Mouse (Mus musculus): ENCODE measurements at regions not wholly inside any gene's neighbourhood (a gene's known extent, or its start where the extent isn't known, plus 50 kb on each side); places are given as distances from the start of the nearest gene placed in this dataset.

DNA sequence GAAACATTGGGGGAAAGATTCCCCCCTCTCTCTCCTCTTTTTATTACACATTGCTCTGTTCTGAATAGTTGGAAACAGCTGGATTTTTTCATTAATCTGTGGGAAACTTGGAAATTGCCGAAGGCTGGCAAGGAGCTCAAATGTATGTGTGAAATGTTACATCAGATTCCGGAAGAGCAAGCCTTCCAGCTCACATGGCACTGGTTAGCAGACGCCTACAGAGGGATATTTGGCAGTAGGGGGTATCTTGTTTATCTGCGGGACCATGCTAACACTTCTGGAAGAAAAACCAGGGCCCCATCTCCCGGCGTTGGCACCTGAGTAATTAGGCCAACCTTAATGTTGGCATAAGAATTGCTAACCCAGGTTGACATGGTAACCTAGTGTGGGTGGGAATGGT, 183.0 kb downstream of the Enc1 start:
- H3K4me3 ChIP-seq (ENCODE audit: insufficient read depth, low read depth, low read length), result no peak overlapping the region
- H3K27ac ChIP-seq (replicated peaks; ENCODE audit: low read depth, low read length), result no peak overlapping the region
- H3K4me1 ChIP-seq (ENCODE audit: control insufficient read depth, insufficient read depth, insufficient read length, low read length), result no peaks in the 10 kb centered on the region

DNA sequence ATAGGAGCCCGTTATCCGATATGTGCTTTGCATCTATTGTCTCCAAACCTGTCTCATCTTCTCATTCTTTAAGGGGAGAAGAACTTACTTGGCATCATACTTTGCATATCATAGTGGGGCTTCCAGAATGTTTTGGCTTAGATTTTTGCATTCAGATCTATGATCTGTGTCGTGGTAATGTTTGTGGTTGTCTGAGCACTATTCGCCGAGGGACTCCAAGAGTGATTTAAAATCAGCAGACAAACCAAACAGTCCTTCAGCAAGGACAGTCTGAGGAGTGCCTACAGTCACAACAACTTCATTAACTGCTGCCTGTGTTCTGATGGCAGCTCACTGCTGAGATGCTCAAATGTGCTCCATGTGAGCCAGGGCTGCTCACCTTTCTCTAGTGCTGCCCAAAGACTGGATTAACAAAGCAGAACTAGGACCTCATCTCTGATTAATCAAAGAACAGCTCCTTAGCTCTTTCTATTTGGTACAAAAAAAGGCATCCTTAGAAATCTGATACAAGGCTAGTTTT, 182.5 kb downstream of the Enc1 start:
- Histone ChIP-seq H3K4me1 (ENCODE audit: control insufficient read depth, insufficient read depth, insufficient read length, low read length) (no peaks in the 10 kb centered on the region), H3K4me3 (ENCODE audit: insufficient read depth, low read depth, low read length) (no peak overlapping the region), H3K27ac (replicated peaks; ENCODE audit: low read depth, low read length) (no peak overlapping the region)

DNA sequence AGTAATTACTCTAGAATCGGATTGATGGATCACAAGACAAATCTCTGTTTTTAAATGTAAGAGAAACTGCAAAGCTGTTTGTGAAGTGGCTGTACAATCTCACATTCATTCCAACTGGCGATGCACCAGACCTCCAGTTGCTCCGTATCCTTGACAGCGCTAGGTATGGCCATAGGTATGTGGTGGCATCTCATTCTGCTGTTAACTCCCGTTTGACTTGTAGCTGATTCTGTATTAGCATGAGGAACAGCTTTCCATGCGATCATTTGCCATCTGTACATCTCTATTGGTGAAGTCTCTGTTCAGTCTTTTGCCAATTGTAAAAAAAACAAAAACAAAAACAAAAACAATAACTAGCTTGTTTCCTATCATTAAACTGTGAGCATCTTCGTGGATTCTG, 182.0 kb downstream of the Enc1 start:
- Histone ChIP-seq H3K4me1 (ENCODE audit: control insufficient read depth, insufficient read depth, insufficient read length, low read length) (no peaks in the 10 kb centered on the region), H3K4me3 (ENCODE audit: insufficient read depth, low read depth, low read length) (no peak overlapping the region), H3K27ac (replicated peaks; ENCODE audit: low read depth, low read length) (no peak overlapping the region)

DNA sequence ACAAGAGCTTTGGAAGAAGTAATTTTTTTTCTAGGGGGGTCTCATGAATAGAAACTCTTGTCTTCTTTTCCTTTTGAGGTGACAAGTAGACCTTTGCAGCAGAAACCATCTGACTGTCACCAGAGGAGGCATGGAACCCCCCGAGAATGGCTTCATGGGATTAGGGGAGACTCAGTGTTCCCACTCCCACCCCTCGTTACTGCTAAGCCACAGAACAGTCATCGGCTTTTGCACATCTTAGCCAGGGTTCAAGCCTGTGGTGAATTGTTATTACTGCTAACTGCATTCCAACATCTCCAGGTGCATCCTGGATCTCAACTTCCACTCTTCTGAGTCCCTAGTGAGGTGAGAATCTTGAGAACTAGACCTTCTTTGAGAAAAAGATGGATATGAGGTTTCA, 180.9 kb downstream of the Enc1 start:
- H3K4me3 ChIP-seq (ENCODE audit: insufficient read depth, low read depth, low read length), result no peak overlapping the region
- H3K27ac ChIP-seq (replicated peaks; ENCODE audit: low read depth, low read length), result no peak overlapping the region

DNA sequence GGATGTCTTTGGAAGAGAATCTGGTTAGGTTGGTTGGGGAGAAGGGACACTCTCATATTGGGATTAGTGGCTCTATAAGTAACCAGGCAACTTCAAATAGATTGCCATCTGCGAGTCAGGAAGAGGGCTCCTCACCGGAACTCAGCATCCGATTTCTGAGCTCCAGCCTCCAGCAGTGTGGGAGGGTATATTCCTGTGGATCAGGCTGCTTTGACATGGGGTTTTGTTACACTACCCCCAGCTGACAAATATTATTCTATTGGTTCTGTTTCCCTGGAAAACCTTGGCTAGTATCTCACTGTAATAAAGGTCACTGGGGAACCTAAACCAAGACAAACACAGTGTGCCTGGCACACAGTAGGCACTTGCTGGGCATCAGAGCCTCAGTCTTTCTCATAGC, 179.9 kb downstream of the Enc1 start:
- H3K27ac ChIP-seq (replicated peaks; ENCODE audit: low read depth, low read length), result no peak overlapping the region
- H3K4me1 ChIP-seq (ENCODE audit: control insufficient read depth, insufficient read depth, insufficient read length, low read length), result no peaks in the 10 kb centered on the region
- H3K4me3 ChIP-seq (ENCODE audit: insufficient read depth, low read depth, low read length), result no peak overlapping the region

More for the DNA sequence above, 180.9 kb downstream of the Enc1 start:
- no peaks in the 10 kb centered on the region for H3K4me1 ChIP-seq (ENCODE audit: control insufficient read depth, insufficient read depth, insufficient read length, low read length)

DNA sequence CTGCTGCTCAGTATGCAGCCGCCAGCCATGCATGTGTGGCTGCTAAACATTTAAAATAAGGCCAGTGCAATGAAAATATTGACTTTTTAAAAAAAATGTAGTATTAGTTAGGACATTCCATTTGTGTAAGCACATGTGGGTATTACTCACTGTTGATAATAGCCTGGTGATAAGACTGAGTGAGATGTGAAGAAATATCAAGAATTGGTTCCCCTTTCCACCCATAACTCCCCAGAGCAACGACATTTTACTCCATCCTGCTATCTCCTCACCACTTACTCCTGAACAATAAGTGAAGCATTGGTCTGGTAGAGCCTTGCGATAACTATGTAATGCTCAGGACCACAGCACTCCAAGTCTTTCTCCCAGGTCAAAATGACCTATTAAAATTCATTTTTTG, 178.2 kb downstream of the Enc1 start:
- H3K4me1 ChIP-seq (ENCODE audit: control insufficient read depth, insufficient read depth, insufficient read length, low read length), result no peaks in the 10 kb centered on the region
- H3K4me3 ChIP-seq (ENCODE audit: insufficient read depth, low read depth, low read length), result no peak overlapping the region
- H3K27ac ChIP-seq (replicated peaks; ENCODE audit: low read depth, low read length), result no peak overlapping the region

DNA sequence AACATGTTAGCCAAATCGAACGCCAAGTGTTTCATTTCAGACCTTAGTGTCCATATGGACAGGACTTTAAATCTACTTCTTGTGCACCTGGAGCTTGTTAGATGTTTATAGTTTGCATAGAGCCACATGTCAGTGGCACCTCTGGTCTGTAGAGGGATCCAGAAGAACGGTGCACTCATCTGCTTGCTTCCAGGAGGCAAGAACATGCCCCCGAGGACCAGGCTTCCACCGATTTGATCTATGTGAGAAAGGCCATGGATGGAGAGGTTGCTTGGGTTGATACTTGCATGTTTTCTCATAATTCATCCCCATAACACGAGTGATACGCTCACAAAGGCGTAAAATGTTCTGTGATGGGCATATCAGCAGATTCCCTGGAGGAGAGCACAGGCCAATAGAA, 177.8 kb downstream of the Enc1 start:
- Histone ChIP-seq H3K4me3 (ENCODE audit: insufficient read depth, low read depth, low read length) (no peak overlapping the region), H3K27ac (replicated peaks; ENCODE audit: low read depth, low read length) (no peak overlapping the region), H3K4me1 (ENCODE audit: control insufficient read depth, insufficient read depth, insufficient read length, low read length) (no peaks in the 10 kb centered on the region)

DNA sequence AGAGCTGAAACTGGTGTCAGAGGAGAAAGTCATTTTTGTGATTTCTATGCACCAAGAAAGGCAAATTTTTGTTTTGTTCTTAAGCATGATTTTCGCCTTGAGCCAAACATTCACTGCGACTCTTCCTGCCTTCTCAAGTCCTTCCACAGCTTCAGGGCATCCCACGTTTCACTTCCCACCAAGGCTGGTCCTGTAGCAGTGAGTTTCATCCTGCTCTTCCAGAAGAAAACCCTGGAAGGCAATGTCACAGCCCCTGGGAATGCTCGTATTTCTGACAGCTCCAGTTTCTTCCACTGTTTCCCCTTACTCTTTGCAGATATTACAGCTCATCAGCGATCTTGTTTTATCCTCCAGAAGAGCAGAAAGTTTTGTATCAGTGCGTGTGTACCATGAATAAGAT, 177.2 kb downstream of the Enc1 start:
- no peak overlapping the region for H3K4me3 ChIP-seq (ENCODE audit: insufficient read depth, low read depth, low read length)
- H3K27ac ChIP-seq (replicated peaks; ENCODE audit: low read depth, low read length), result no peak overlapping the region
- H3K4me1 ChIP-seq (ENCODE audit: control insufficient read depth, insufficient read depth, insufficient read length, low read length), result no peaks in the 10 kb centered on the region

DNA sequence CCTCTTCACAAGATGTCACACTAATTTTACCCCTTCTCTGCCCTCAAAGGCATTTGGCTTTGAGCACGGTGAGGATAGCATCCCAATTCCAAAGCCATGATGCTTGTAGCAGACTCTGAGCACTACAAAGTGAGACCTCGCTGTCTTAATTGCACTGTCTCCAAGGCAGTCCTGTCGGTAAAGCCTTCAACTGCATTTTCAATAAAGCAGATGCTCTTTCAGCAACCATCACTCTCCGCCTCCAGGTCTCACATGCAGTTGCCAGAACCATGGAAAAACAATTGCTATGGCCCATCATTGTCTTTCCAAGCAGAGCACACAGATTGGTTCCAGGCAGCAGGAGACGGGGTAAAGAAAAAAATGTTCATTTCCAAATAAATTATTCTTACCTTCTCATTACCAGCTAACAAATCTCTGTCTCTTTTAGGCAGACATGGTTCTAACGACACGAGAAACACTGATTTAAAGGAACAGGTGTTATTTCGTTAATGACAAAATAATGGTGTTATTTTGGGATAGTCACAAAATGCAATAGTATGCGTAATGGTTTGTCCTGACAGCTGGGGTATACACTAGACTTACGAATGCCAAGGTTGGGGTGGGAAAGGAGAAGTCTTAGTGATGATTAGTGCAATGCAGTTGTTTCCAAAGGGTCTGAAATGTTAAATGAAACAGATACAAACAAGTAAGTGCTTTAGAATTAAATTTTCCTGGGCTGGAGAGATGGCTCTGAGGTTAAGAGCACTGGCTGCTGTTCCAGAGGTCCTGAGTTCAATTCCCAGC, 175.2 kb downstream of the Enc1 start:
- no peak overlapping the region for H3K27ac ChIP-seq (replicated peaks; ENCODE audit: low read depth, low read length)
- no peak overlapping the region for H3K4me3 ChIP-seq (ENCODE audit: insufficient read depth, low read depth, low read length)
- H3K4me1 ChIP-seq (ENCODE audit: control insufficient read depth, insufficient read depth, insufficient read length, low read length), result no peaks in the 10 kb centered on the region

DNA sequence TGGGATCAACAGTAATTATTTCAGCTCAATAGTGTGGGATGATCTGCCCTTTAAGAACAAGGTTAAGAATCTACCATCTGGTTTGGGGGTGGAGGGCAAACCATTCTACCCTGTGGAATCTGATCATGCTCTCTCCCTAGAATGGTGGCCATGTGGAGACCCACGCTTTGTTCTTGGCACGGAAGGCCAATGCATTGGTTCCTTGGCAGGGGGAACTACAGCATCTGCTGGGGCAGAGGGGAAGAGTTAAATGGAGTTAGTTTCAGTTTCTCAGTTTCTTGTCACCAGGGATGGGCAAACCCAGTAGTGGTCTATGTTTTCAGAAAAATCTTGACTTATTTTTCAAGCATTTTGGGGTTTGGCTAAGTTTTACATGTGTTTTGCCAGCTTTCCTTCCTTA, 174.5 kb downstream of the Enc1 start:
- no peaks in the 10 kb centered on the region for H3K4me1 ChIP-seq (ENCODE audit: control insufficient read depth, insufficient read depth, insufficient read length, low read length)
- no peak overlapping the region for H3K27ac ChIP-seq (replicated peaks; ENCODE audit: low read depth, low read length)
- H3K4me3 ChIP-seq (ENCODE audit: insufficient read depth, low read depth, low read length), result no peak overlapping the region

DNA sequence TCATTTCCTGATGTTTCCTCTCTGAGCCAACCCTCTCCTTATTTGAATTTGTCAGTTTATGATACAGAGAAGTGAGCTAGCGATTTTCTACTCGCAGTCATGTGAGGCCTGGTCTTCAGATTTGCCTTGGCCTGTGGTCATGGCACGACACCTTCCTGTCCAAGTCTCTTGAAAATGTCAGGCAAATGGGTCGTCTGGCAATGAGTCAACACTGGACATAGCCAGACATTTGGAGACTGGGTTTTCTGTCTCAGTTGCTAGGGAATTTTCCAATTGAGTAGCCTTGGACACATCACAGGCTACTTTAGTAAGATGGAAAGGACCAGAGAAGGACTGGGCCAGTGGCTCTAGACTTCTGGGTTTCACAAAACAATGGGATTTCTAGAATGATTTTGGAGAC, 171.2 kb downstream of the Enc1 start:
- no peaks in the 10 kb centered on the region for H3K4me1 ChIP-seq (ENCODE audit: control insufficient read depth, insufficient read depth, insufficient read length, low read length)
- no peak overlapping the region for H3K4me3 ChIP-seq (ENCODE audit: insufficient read depth, low read depth, low read length)
- no peak overlapping the region for H3K27ac ChIP-seq (replicated peaks; ENCODE audit: low read depth, low read length)

DNA sequence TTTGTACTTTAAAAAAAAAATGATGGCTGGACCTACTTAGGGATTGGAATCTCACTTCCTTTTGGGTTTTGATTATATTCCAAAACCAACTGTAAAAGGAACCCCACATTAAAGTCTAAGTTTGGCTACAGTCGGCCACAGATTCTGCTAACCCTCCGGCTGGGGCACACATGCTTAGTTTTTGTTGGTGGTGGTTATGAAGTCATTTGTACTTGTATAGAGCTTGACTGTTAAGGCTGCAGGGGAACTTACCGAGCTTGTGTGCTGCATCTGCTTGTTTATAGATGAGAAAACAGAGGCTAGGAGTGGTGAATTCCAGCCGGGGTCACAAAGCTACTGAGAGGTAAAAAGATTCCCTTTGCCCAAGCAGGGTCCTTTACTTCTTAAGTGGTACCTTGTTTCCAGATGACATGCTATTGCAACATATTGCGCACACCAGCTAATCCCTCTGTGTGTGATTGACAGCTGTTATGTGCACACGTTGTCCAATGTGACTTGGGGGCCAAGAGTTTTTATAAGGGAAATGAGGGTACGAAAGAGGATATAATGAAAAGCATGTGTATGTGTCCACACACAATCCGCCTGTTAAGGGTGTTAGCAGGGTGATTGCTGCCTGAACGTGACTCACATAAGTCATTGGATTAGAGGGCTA, 169.8 kb downstream of the Enc1 start:
- H3K4me1 ChIP-seq (ENCODE audit: control insufficient read depth, insufficient read depth, insufficient read length, low read length), result no peaks in the 10 kb centered on the region
- H3K4me3 ChIP-seq (ENCODE audit: insufficient read depth, low read depth, low read length), result no peak overlapping the region
- H3K27ac ChIP-seq (replicated peaks; ENCODE audit: low read depth, low read length), result no peak overlapping the region

DNA sequence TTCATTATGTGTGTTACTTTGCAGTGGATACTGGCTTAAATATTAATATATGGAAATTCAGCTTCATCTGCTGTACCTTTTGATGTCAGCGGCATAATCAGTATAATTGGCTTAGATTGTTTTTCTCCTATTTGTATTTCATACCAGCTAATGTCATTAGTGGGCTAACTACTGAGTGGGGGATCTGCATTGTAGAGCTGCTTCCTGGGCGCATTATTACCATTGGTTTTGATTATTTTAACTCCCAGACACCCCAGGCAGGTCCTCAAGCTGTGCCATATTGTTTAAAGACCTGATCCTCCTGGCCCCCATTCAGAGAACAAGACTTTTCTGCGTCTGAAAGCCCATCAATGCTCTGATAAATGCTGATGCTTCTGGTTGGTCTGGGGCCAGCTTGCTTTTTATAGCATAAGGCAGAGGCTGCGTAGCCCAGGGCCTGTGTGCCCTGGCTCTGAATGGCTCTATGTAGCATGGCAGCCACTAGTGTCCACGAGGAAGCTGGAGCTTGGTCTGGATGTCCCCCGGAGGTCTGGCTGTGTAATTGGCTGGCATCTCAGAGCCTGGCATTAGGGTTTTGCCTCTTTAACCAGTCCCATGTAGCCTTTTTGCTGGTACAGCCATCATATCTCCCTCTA, 169.1 kb downstream of the Enc1 start:
- Histone ChIP-seq H3K4me1 (ENCODE audit: control insufficient read depth, insufficient read depth, insufficient read length, low read length) (no peaks in the 10 kb centered on the region), H3K4me3 (ENCODE audit: insufficient read depth, low read depth, low read length) (no peak overlapping the region), H3K27ac (replicated peaks; ENCODE audit: low read depth, low read length) (no peak overlapping the region)

DNA sequence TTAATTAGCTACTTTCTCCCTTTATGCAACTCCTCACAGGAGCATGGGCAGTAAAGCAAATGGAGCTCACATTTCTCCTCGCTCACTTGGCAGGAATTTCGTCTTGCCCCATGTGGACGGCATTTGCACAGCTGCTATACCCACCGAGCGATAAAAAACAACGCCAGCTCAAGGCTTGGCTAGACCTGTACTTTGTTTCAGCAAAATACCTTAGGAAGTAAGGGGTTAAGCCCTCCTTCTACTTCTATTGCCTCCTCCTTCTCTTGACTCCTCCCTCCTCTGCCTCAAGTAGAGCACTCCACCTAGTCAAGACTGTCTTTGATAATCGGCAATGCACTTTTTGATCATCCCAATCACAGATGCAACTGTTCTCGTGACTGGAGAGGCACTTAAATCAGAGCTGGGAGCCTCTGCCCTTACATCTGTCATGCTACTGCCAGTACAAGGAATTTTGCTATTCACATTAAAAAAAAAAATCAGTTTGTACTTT, 168.4 kb downstream of the Enc1 start:
- Histone ChIP-seq H3K4me3 (ENCODE audit: insufficient read depth, low read depth, low read length) (no peak overlapping the region), H3K27ac (replicated peaks; ENCODE audit: low read depth, low read length) (no peak overlapping the region), H3K4me1 (ENCODE audit: control insufficient read depth, insufficient read depth, insufficient read length, low read length) (no peaks in the 10 kb centered on the region)

DNA sequence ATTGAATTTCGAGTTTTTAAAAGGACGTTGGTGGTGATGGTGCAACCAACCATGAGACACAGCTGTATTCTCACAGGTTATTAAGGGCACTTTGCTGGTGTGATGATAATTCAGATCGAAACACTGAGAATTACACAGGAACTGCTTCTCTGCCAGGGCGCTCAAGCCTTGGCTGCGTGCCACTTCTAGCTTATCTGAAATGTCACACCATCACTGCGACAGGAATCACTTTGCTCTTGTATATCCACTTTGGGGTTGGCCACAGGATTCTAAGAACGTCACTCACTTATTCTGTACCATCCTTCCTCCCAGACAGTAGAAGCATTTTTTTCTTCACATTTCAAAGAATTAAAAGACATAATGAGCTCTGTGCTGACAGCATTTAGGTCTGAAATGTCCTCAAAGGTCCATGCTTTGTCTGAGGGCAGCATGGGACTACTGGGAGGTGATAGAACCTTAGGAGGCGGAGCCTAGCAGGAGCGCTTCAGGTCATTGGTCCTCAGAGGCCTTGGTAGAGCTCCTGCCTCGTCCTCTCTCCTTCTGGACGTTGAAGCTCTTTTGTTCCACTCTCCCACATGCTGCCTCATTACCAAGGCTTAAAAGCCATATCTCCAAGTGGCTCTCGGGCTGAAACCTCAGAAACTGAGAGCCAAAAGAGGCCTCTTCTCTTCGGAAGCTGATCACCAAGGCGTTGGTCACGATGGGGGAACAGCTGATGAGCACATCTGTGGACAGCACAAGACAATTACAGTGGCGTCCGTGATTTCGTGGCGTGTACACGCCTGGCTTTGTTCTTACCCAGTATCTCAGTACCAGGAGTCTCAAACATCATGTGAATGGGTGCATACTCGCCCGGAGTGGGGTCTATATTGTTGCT, 167.7 kb downstream of the Enc1 start:
- no peak overlapping the region for H3K27ac ChIP-seq (replicated peaks; ENCODE audit: low read depth, low read length)
- H3K4me3 ChIP-seq (ENCODE audit: insufficient read depth, low read depth, low read length), result no peak overlapping the region
- H3K4me1 ChIP-seq (ENCODE audit: control insufficient read depth, insufficient read depth, insufficient read length, low read length), result no peaks in the 10 kb centered on the region

All from brown adipose tissue, adult 24 weeks (tissue).